Mouse (Mus musculus) Muller cell, postnatal 12 days (primary cell): ENCODE measurements around the gene D930048N14Rik.
"Not testable (repeated sequence)": the region's sequence is repeated elsewhere in the genome, so short reads cannot be mapped to it uniquely, and the experiment has no call there.

ENCODE experiments used
- DNase-seq: peaks from one replicate; pipeline ENCODE4 v3.0.0-alpha.2; 2015; ENCODE audit errors: inconsistent ontology term

Gene D930048N14Rik

DNA sequence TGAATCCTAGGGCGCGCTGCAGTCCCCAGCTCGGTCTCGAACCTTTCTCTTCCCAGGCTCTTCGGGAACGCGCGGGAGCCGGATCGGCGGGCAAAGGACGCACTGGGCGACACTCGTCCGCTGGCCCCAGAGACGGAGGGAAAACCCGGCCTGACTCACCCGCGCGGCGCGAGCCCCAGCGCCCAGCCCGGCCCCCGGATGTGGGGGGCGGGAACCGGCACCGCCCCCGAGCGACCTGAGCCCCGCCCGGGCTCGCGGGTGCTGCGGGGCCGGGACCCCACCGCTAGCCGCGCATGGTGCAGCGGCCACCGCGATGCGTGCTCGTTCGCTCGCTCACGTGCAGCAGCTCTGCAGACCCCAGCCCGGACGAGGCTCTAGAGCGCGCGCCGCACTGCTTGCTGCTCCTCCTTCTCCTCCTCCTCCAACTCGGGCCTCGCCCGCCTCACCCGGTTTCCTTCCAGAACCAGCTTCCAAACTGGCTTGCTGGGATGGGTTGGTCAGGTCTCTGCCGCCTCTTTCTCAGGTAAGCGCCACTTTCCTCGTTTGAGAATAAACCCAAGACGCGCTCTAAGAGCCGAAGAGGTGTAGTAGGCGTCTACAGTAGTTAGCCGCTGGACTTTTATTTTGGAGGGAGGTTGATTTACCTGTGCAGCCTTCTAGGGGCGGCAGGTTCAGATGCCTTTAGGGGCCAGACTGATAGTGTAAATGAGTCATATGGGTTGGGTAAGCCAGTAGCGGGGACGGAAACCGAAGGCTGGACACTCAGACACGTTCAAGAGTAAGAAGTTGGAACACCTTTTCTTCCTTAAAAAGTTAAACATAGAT, at the start of gene D930048N14Rik, which contains the start of gene N4bp3:
Gene D930048N14Rik (plus strand): TSS at position 264 of the 825 bp plus-strand sequence.
Gene N4bp3 (minus strand): TSS at position 152 of the 825 bp plus-strand sequence.
- peak; percentile 86 for DNase-seq

DNA sequence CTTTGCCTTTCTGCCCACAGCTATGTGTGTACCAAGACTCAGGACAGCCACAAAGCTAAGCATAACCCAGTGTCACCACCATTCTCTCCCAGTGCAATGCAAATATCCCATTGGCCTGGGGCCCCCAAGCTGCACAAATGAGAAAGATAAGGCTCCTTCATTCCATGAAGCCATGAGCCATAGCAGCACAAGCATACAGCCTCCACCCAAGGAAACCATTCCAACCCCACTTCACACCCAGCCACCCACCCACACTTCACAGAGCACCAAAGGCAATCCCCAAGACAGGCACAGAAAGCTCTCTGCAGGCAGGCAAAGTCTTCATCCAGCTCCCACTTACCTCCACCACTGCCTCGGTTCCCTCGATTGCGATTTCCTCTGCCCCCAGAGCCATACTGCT, 48.5 kb upstream of the D930048N14Rik start:
- DNase-seq, result no peak

DNA sequence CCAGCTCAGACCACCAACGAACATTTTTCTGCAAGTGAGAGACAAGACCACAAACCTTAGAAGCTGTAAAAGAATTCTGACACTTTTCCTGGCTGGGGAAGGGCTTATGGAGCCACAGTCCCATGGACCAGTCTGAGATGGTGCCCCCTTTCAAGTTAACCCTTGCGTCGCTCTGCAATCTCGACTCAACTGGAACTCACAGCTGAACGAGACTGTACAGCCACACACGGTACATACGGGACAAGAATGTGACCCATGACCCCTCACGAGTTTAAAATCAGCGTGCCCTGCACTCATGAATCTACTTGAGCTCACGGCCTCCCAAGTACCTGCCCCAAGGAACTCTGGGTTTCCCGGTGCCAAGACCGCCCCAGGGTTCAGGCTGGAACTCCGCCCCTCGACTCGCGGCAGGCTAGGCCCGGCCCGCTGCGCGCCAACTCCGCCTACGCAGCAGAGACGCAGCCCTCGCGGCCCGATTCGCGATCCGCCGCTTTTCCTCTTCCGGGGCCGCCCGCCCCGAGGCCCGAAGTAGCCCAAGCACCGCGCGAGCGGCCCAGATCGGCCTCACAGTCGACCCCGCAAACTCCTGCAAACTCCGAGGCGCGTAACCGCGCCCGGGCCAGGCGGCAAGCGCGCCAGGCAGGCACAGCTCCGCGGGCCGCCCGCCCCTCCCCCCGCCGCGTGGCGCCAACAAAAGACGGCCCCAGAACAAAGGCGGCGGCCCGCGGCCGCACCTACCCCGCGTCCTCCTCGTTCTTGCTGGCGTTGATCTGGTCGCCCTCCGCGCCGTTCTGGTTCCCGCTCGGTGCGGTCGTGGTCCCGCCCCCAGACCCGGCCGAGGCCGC, 44.9 kb upstream of the D930048N14Rik start:
- DNase-seq, result peak; percentile 90

DNA sequence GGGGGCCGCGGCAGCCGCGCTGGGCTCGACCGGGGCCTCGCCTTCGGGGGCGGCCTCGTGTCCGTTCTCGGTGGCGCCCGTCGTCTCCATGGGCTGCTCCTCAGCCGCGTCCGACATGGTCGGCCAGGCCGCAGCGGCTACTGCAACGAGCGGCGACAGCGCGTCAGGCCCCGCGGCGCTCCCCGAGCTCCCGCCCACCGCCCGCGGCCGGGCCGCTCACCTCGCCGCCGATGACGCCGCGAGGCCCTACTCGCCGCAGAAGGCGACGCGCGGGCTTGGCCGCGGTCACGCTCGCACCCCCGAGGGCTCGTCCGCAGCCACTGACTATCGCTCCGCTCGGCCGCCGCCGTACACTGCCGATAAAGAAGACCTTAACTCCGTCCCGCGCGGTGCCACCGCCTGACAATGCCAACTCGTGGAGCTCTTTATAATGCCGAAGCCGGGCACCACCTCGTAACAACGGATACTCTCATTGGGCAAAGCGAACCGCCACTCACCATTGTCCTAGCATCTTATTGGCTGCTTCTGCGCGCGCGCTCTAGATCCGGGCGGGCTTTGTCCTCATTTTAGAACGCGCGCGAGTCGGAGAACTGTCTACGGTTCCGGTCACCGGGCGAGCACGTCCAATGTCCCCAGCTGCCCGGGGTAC, 44.2 kb upstream of the D930048N14Rik start, which contains the start of gene Hnrnpab:
Gene Hnrnpab (minus strand): TSS at position 401 of the 649 bp plus-strand sequence.
- DNase-seq, result peak; percentile 96

DNA sequence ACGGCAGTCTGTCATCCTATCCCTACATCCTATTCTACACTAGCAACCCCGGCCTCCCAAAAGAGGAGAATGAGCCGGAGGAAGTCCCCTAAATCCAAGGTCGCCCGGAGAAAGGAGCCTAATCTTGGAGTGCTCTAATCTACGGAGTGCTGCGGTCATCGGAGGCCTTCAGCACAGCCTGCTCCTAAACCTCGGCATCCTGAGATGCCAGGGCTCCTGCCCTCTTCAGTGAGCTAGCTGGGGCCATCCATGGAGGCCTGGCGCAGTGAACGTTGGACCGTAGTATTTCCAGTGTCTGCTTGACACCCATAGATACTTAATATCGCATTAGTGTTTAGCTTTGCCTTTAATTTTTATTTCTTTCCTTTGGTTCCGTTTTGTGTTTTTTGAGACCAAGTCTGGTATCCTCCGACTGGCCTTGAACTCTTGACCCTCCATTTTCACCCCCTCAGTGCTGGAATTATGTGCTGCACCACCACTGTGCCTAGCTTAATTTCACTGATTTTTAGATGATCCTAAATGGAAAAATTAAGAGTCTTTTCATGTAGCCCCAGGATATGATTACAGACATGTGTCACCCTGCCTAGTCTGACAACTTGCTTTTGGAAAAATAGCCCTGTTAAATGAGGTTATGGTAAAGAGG, 43.5 kb upstream of the D930048N14Rik start:
- no peak for DNase-seq

DNA sequence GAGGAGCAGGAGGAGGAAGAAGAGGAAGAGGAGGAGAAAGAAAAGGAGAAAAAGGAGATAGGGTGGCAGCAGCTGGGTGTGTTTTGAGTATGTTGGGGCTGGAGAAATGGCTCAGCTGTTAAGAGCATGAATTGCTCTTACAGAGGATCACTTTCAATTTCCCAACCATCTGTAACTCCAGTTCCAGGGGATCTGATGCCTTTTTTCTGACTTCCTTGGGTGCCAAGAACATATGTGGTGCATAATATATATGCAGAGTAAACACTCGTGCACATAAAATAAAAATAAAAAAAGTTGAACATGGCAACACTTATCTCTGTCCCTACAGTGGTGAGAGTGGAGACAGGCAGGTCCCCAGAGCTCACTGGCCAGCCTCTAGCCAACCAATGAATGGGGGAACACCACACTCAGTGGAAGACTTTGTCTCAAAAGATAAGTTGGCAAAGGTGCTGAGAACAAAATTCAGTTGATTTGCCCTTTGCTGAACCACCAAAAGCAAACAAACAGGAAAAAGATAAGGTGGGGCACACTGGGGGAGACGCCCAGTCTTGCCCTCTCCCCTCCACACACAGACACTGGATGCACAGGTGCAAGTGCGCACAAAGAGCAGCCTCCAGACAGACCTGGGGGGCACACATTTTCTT, 41.4 kb upstream of the D930048N14Rik start:
- no peak for DNase-seq

DNA sequence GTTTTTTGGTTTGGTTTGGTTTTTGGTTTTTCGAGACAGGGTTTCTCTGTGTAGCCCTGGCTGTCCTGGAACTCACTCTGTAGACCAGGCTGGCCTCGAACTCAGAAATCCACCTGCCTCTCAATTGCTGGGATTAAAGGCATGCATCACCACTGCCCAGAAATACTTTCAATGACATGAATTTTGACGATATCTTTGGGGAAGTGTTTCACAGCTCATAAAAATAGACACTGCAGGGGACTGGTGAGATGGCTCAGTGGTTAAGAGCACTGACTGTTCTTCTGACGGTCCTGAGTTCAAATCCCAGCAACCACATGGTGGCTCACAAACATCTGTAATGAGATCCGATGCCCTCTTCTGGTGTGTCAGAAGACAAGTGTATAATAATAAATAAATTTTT, 40.8 kb upstream of the D930048N14Rik start:
- DNase-seq, result not testable (repeated sequence)

DNA sequence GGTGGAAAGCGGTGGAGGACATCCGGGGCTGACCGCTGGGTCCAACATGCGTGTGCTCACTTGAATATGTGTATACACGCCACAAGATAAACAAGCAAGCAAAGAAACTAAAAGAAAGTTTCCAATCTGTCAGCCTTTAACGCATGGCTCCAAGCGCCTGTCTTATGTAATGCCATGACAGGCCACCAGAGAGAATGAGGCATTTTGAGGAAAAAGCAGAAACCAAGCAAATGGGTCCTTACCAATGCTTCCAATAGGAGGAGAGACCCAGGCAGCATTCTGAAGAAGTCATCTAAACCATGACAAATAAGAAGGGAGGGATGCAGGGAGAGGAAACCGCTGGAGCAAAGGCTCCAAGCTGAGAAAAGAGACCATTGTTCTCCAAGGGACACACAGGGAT, 36.5 kb upstream of the D930048N14Rik start:
- no peak for DNase-seq

DNA sequence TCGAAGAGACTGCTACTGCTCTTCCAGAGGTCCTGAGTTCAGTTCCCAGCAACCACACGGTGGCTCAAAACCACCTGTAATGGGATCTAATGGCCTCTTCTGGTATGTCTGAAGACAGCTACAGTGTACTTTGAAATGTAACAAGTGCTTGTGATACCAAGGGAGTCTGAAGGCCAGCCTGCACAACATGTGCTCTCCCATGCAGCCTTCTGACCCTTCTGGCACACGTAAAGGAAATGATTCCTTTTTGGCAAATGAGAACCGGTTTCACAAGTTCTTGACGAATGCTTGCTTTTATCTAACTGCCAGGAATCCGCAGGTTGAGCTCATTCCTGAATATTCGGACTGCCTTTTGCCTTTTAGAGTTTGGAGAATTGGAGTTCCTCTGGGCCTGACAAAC, 35.6 kb upstream of the D930048N14Rik start:
- DNase-seq, result no peak

DNA sequence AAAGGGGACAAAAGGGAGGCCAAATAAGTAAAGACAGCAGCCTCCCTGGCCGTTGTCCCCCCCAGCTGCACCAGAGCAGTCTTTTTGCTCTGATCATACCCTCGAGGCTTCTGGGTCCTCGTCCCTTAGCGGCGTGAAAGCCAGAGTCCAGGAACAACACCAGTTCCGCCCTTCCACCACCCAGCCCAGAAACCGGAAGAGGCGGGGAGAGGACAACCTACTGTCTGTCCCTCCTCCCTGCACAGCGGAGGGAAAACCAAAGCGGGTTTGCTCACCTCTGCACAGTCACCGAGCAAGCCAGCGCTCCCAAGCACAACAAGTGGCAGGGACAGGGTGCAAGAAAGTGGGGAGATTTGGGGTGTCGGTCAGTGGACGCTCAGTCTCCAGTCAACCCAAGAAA, 35.2 kb upstream of the D930048N14Rik start:
- DNase-seq, result peak; percentile 73

DNA sequence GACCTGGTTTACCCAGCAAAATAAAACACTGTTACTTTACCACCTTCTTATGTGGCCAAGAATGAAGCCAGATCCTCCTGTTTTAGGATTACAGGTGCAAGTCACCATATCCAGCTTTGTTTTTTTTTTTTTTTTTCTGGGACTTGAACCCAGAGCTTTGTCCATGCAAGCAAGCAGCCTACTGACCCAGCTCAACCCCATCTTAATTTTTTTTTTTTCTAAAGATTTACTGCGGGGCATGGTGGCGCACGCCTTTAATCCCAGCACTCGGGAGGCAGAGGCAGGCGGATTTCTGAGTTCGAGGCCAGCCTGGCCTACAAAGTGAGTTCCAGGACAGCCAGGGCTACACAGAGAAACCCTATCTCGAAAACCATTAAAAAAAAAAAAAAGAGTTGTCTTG, 34.6 kb upstream of the D930048N14Rik start:
- not testable (repeated sequence) for DNase-seq

DNA sequence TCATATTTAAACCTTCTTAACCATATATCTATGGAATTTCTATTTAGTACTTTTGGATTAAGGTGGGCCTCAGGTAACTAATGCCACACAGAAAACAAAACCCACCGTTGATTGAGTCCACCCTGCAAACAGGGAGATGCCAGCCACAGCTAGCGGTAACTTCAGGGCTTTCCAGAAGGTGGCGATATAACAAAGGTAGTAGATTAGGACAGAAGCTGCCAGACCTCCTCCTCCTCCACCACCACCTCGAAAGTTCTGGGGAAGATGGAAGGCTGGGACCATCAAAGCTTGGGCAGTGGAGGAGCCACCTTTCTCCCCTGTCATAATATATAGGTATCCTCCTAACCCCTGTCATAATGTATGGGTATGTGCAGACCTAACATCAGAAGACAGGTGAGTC, 33.1 kb upstream of the D930048N14Rik start:
- DNase-seq, result peak; percentile 31

DNA sequence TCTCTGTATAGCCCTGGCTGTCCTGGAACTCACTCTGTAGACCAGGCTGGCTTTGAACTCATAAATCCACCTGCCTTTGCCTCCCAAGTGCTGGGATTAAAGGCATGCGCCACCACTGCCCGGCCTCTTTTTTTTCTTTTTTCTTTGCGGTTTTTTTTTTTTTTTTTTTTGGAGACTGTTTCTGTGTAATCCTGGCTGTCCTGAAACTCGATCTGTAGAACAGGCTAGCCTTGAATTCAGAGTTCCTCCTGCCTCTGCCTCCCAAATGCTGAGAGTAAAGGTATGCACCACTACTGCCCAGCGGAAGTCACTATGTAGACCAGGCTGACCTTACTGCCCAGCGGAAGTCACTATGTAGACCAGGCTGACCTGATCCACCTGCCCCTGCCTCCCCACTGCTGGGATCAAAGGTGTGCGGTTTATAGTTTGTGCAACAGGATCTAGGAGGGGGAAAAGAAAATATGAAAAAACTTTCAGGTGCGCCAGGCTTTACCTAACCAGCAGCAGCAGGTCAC, 31.8 kb upstream of the D930048N14Rik start:
- DNase-seq, result no peak

DNA sequence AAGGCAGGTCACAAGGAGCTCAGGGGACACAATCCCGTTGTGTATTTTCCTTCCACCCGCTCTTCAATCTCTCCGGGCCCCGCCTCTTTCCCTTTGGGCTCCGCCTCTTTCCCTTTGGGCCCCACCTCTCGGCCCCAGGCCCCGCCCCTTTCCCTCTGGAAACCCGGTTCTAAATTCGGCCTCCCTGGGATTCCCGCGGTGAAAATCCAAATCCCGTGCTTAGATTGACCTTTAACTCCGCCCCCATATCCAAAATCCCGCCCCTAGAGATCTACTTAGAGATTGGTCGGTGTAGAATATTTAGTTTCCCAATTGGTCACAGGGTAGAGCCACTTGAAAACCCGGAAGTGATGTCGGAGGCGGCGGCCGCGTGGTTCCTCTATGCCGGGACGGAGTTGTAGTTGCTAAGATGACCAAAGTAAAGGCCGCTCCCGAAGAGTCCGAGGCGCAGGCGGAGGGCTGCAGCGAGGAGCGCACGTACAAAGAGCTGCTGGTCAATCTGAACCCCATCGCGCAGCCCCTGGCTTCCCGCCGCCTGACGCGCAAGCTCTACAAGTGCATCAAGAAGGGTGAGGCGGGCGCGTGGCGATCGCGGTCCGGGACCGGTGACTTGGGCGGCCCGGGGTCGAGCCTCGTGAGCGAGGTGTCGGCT, 31.2 kb upstream of the D930048N14Rik start, which contains the start of gene Nhp2:
Gene Nhp2 (plus strand): TSS at position 327 of the 652 bp plus-strand sequence.
- peak; percentile 98 for DNase-seq

DNA sequence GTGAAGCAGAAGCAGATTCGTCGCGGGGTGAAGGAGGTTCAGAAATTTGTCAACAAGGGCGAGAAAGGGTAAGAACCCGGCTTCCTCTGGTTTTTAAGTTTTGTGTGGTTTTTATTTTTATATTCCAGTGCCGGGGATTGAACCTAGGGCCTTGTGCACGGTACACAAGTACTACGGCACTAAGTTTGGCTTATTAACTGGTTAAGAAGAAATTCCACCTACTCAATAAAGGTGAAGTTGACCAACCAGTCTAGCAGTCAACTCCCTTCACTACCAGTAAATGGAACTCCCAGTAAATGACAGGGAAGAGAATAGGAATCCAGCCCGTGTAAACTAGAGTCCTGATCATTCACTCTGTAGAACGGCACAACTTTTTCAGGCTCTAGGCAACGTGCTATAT, 30.7 kb upstream of the D930048N14Rik start:
- DNase-seq, result no peak

DNA sequence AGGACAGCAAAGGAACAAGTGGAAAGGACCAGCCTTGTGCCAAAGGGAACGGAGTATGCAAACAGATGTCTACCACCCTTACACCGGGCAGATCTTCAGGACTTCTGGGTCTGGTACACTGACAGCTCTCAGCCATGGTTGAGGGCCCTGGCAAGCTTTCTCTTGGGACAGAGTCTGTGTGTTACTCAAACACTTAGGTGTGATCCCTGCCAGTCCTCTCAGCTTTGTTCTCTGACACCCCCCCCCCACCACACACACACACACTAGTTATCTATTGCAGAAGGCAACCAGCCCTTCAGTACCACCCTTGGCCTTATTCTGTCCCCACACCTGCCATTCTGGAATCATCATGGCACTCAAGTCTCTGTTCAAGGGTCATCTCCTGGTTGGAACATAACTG, 29.0 kb upstream of the D930048N14Rik start:
- no peak for DNase-seq

DNA sequence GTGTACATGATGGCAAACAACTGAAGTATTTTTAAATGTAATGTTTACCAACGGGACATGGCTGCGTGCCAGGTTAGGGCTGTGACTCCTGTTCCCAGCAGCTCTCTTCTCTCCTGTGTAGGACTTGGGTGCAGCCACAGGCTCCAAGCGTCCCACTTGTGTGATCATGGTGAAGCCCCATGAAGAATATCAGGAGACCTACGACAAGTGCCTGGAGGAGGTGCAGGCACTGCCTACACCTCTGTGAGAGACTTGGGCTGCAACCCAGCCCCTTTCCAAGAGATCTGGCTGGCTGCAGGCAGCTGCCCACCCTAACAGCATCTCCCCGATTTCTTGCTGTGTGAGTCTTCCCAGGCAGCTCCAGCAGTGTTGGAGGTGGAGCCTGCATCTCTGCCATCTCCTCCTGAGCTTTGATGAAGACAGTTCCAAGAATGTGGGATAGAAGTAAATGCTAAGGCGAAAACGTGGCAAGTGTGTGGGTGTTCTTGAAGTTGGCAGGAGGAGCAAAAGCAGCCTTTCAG, 27.7 kb upstream of the D930048N14Rik start:
- DNase-seq, result no peak

DNA sequence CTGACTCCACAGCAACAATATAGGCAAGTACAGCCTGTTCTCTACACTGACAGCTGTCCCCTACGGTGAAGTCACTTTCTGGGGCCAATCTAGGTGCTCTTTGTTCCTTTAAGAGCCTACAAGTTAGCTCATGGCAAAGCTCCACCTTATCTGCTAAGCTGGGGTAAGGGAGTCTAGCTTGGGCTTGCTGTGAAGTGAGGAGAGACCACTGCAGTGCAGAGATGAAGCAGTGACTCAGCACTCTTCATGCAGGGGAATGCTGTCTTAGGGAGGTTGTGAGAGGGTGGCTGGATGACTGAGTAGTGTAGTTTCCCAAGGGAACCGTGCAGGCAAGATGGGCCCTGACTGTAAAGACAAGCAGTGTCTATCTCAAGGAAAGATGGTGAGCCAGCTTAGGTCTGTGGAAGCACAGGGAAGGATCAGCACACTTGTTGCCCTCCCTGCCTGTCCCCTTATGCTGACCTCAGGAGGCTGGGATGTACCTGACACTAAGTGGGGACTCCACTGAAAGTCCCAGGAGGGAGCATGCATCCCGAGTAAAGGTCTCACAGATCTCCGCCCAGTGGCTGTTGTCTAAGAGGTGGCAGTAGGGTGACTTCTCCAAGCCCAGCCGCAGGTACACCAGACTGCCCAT, 25.4 kb upstream of the D930048N14Rik start:
- no peak for DNase-seq

DNA sequence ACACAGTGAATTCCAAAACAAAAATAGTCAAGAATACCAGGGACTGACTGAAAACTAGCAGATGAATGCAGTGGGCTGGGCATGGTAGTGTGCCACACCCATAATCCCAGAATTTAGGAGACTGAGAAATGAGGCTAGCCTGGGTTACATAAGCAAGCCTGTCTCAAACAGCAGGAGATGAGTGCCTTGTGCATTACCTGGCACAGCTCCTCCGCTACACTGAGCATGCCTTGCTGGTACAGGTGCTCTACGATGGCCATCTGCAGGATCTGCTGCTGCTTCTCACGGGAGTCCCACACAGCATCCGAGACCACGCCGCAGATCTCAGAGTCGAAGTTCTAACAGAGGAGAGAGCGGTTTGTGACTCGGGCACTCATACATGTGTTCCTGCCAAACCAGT, 23.3 kb upstream of the D930048N14Rik start:
- DNase-seq, result no peak
